Mouse (Mus musculus) MN1 (cell line): ENCODE results near the gene Atg7.

Experiments used
- DNase-seq: peaks from one replicate; pipeline ENCODE4 v3.0.0-alpha.2; 2016; ENCODE audit warnings: low spot score

The Atg7 gene

DNA sequence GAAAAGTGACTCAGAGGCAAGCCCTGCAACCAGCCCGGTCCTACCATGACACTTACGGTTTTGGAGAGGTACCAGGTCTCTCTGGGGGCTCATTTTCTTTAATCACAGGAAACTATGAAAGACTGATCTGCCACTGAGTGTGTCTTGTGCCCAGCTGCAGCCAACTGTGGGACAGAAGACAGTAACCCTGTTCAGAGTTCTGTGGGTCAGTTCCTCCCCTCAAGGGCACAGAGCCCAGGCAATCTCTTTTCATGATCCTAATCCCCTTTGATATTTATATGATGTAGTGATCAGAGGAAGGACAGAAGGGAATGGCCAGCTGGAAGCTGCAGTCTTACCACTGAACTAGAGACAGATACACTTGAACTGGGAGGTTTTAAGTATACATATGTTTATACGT, 92.2 kb downstream of the Atg7 start:
- DNase-seq = no peak

GRCm38 (mm10) chr6:114736355-114736754, 93.5 kb downstream of the Atg7 start:
- no peak for DNase-seq

DNA sequence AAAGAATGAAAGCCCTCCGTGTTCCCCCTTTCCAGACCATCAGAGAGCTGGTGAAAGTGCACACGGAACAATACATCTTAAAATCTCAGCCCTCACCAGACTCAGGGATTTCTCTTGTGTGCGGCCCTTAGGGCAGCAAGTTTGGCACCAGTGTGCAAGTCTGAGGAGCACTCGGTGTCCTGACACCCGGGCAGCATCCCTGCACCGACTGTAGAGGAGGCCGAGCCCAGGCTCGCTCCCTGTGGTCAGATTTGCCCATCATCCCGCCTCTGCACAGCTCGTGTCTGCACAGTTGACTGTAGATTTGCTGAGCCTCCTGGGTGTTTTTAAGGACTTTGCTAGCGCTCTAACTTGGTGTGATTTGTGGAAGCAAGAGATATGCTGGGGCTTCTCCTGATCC, 94.3 kb downstream of the Atg7 start:
- DNase-seq = no peak

- DNase-seq = no peak
These were observed 95.2 kb downstream of the Atg7 start for GRCm38 (mm10) chr6:114737931-114738759.

- no peak for DNase-seq
These were observed 95.8 kb downstream of the Atg7 start for GRCm38 (mm10) chr6:114738760-114739112.

DNA sequence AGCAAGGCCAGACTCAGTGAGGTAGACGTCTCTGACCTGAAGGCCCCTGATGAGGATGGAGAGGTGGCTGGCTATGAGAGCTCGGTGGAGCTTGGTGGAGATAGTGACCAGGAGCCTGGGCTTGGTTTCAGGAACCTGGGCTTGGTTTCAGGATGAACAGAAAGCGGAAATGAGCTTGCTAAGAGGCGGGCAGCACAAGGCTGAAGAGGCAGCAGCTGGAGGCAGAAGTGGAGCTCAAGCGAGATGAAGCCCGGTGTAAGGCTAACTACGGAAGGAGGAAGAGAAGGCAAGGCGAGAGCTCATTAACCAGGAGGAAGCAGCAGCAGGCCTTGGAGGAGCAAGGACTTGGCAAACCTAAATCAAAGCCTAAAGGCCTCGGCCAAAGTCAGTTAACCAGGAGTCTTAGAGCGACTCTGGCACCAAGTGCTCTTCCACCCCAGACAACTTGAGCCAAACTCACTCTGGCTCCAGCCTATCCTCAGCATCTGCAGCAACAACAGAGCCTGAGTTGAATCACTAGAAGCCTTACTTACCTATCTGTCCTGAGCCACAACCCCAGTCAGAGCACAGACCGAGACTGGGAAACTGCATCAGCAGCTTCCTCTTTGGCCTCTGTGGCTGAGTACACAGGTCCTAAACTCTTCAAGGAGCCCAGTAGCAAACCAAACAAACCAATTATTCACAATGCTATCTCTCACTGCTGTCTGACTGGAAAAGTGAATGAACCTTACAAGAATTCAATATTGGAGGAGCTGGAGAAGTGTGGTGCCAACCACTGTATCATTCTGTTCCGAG, 99.5 kb downstream of the Atg7 start:
- no peak for DNase-seq

GRCm38 (mm10) chr6:114743126-114743525, 100.2 kb downstream of the Atg7 start:
- DNase-seq = no peak

DNA sequence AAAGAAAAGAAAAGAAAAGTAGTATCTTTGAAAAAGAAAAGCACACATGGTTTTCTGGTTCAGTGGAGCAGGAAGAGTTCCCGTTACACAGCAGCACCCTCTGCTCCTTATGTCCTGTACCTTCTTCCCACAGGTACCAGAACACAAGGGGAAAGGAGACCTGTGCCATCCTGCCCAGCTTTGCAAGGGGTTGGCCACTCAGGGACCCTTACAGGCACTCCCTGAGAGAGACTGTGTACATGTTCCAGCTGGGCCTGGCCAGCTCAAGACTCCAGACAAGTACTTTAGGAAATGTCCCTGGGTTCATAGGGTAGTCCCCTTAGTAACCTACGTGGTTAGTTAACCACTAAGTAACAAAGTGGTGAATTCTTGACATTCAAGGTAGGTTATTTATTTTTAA, 100.9 kb downstream of the Atg7 start:
- no peak for DNase-seq

- DNase-seq = no peak
These were observed 103.6 kb downstream of the Atg7 start for GRCm38 (mm10) chr6:114746439-114746974.

GRCm38 (mm10) chr6:114748419-114748818, 105.5 kb downstream of the Atg7 start:
- DNase-seq = no peak

- DNase-seq = no peak
These were observed 106.0 kb downstream of the Atg7 start for GRCm38 (mm10) chr6:114748882-114749281.

DNA sequence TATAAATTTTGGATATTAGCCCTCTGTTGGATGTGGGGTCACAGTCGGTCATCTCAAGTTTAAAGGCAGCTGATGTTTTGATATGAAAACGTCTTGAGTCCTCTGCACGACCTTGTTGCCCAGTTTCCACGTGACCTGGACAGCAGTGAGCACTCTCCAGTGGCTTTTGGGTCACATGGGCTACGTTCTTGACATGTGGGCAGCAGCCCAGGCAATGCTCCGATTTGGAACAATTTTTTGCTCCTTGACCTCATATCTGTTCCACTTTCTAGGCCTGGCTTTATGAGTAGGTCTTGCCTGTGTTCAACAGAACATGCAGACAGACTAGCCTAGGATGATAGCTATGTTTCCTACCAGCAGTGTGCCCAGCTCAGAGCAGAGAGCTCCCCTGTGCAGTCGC, 115.9 kb downstream of the Atg7 start:
- DNase-seq = no peak

GRCm38 (mm10) chr6:114766314-114766713, 123.4 kb downstream of the Atg7 start:
- DNase-seq = no peak

- DNase-seq = peak; percentile 19
These were observed 124.8 kb downstream of the Atg7 start for GRCm38 (mm10) chr6:114767710-114768109.

GRCm38 (mm10) chr6:114770337-114770736, 127.4 kb downstream of the Atg7 start:
- no peak for DNase-seq

- DNase-seq = no peak
These were observed 128.6 kb downstream of the Atg7 start for GRCm38 (mm10) chr6:114771502-114771901.

DNA sequence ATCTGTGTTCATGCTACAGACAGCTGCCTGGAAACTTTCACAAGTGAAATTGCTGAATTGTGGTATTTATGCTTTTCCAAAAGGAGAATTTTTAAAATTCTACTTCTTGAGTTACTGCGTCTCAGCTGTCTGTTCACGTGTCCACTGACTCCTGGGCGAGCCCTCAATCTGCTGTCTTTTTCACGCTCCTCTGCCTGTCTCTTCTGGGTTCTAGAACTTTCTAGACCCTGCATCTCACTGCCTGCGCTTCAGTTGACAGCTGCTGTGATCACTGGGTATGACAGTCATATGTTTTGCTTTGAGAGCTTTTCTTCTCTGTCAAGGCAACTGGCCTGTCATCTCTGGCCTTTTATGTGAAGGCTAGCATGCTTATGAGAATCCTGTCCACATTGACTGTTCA, 132.3 kb downstream of the Atg7 start:
- no peak for DNase-seq

GRCm38 (mm10) chr6:114777872-114778271, 135.0 kb downstream of the Atg7 start:
- no peak for DNase-seq

DNA sequence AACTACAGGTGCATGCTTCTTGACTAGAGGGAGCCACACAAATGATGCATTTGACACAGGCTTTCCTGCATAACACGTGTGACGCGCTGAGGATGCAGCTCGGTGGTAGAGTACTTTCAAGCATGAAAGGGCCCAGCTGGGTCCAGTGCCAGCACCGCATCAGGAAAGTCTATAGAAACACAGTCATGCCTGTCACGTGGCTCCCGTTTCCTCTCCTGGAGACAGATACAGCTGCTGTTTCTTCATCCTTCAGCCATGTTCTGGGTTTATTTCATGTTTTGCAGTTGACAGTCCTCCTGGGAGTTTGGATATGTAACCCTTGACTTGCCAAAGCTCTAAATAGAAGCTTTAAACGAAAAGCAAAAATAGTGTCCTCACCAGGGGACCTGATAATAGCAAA, 135.8 kb downstream of the Atg7 start:
- no peak for DNase-seq

DNA sequence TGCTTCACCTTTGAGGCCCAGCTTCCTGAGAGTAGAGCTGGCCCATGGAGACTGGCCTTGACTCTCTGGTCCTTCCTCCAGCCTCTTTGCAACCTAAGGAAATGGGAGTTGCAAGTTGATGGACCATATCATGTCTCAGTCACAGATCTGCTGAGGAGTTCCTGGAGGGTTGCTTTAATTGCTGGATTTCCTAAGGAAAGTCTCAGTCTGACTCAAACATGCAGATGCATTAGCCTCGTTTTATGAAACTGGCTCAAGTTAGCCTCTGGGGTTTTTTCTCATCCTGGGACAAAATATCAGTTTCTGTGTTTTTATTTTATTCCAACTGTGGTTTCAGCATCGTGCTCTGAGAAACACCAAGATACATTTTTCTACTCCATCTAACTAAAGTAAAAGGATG, 137.7 kb downstream of the Atg7 start:
- DNase-seq = no peak

GRCm38 (mm10) chr6:114781415-114782240, 138.7 kb downstream of the Atg7 start:
- no peak for DNase-seq

GRCm38 (mm10) chr6:114782486-114782885, 139.6 kb downstream of the Atg7 start:
- no peak for DNase-seq
